Mouse (Mus musculus) gastrocnemius, postnatal 4 days (tissue): ENCODE results near the gene Espl1. TPM values are rescaled to one million over a fixed set of nuclear protein-coding genes. Genes with fewer than 3 reads are reported as not detected.

Source experiments
- DNase-seq, 2 experiments: peaks; one replicate each; pipeline ENCODE4 v3.0.0; 2021 to 2022; ENCODE audit warnings: low spot score in 2 of 2, mixed read lengths in 2 of 2
- long read RNA-seq, 2 experiments: library from polyadenylated mRNA; stranded (forward); transcript quantifications; one replicate each; pipeline ENCODE4 v2.0.0; 2021
- total RNA-seq, 2 experiments: library from RNA; stranded (reverse); gene quantifications; 2 replicates each; pipeline ENCODE4 v1.2.3; 2021

The Espl1 gene
- 10 to 100 TPM; 13.0 to 20.5 TPM for total RNA-seq
- long read RNA-seq, experiment 1, full-length matches to known transcripts, result 3 of 5 reads
- long read RNA-seq, experiment 1, partial matches to known transcripts, result 1 of 5 reads
- long read RNA-seq, experiment 1, other reads (novel, unspliced or antisense), result 1 of 5 reads
- long read RNA-seq, experiment 2, full-length matches to known transcripts, result 1 of 8 reads
- long read RNA-seq, experiment 2, partial matches to known transcripts, result 6 of 8 reads
- long read RNA-seq, experiment 2, other reads (novel, unspliced or antisense), result 1 of 8 reads

- peak; percentile 86 to 93 for DNase-seq
Observed at GRCm38 (mm10) chr15:102295633-102296367, at the start of gene Espl1. Gene Espl1, plus strand, starts transcription at chr15:102296266.

- peak; percentile 91 to 96 for DNase-seq
Observed at GRCm38 (mm10) chr15:102246866-102247251, 49.2 kb upstream of the Espl1 start.

- DNase-seq, result peak; percentile 70 to 83
Observed at GRCm38 (mm10) chr15:102247252-102248130, 48.6 kb upstream of the Espl1 start.

DNA sequence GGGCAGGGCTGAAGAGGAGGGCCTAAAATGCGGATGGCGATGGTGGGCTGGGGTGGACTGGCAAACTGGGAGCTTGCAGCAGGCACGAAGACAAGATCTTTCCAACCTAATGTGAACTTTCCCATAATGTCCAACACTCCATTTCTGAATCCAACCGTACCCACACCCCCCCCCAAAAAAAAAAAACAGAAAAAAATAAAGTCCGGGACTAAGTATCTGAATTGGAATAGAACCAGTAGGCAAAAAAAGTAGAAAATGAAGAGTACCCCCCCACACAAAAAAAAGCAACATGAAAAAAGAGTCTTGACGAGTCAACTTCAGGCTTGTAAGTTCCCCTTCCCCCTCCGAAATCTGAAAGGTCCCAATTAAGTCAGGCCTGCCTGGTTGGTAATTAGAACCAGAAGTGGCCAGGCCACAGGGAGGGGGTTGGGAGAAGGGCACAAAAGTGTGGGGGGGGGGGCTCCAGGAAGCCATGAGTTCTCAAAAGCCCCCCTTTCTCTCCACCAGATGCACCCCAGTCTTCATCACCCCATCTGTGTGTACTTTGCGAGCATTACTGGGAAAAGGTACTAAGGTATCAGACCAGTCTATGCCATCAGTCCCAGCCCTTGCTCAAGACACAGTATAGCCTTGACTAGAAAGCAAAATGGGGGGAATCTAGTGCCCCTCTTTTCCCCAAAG lies 47.8 kb upstream of the Espl1 start:
- no peak for DNase-seq

GRCm38 (mm10) chr15:102248812-102249191 lies 47.3 kb upstream of the Espl1 start:
- DNase-seq, result no peak

GRCm38 (mm10) chr15:102249251-102249691 lies 46.8 kb upstream of the Espl1 start:
- peak in 1 of 2 experiments; percentile 55 for DNase-seq

DNA sequence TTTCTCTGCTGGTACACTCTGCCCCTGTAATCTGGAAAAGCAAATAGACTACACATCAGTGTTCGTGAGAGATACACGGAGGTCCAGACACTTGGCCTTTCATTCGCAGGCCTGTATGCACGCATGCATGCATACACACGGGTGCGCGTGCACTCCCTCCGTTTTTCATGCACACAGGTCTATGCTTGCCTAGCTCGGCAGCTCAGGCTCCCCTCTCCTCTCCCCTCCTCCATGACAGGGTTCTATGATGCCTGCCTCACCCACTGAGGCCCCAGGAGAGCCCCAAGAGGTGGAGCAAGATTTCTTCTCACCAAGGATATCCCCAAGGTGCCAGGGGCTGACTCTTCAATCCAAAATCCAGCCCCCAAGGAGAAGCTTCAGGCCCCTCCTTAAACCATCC lies 46.1 kb upstream of the Espl1 start:
- no peak for DNase-seq

GRCm38 (mm10) chr15:102250521-102250920 lies 45.5 kb upstream of the Espl1 start:
- DNase-seq, result no peak

DNA sequence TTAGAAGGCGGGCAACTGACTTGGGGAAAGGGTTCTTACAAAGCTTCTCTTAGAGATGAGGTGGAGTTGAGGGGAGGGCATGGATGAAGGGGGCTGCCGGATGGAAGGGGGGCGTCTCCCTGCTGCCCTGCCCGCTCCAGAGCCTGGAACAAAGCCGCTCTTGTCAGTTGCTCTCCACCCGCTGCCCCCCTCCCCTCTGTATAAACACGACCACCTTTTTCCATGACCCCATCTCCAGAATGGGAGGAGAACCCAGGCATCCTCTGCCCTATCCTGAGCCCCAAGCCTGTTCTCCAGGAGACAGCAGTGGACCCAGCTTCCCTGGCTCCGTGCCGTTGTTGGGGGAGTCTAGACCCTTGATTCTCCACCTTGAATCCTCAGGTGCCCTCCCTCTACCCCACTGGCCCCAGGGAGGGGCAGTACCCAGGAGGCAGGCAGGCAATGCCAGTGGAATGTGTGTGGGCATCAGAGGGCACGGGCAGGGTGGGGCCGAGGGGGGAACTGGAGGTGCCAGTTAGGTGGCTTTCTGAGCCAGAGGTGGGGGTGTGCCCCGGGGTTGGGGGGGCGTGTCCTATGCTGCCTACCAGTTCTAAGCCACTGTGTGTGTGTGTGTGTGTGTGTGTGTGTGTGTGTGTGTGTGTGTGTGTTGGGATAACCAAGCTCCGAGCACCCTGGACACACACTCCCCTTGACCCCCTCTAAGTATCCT lies 40.4 kb upstream of the Espl1 start:
- no peak for DNase-seq

- DNase-seq, result no peak
Observed at GRCm38 (mm10) chr15:102256431-102257201, 39.5 kb upstream of the Espl1 start.

- peak in 1 of 2 experiments; percentile 43 for DNase-seq
Observed at GRCm38 (mm10) chr15:102257202-102258075, 38.6 kb upstream of the Espl1 start, which contains the start of gene Rarg. Gene Rarg, minus strand, starts transcription at chr15:102257517.

GRCm38 (mm10) chr15:102258076-102258470 lies 38.0 kb upstream of the Espl1 start:
- DNase-seq, result peak in 1 of 2 experiments; percentile 51

DNA sequence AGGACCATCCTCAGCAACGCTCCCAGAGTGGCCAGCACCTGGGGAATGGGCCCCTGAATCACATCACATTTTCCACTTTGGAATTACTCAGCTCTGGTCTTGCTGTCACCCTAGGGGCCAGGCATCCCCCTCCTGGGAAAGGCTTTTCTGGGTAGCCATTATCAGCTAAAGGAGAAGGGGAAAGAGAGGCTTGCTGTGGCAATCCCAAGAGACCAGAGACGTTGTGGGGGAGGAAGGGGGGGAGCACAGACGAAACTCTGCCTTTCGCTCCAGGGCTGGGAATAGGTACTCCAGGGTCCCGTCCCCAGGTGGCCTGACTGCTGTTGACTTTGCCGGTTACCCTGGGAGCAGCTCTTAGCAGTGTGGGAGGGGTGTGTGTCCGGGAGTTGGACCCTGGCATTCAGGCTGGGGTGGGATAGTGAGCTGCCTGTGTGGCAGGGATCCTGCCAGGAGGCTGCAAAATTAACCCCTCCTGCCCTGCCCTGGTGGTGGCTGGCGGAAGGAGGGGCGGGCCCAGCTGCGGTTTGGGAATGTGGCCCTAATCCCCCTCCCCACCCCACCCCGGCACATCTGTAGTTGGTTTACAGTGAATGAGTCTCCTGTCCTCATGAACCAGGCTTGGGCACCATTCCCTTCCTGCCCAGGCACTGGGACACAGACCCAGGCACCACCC lies 37.3 kb upstream of the Espl1 start:
- DNase-seq, result no peak

DNA sequence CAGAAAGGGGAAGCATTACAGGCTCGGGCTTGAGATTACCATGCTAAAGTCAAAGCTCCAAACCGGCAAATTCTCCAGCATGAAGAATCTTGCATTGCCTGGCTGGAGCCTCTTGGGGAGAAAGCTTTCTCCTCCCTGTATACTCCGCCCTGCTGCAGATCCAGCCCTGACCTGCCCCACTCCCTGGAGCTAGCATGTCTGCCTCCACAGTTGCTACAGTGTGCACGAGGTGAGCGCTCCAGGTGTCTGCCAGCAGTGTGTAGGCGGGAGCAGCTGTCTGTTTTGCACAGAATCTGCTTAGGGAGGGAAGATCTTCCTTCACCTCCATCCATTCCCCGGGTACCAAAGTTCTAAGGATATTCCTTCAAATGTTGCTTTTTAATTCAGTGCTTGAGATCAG lies 33.5 kb upstream of the Espl1 start:
- no peak for DNase-seq

DNA sequence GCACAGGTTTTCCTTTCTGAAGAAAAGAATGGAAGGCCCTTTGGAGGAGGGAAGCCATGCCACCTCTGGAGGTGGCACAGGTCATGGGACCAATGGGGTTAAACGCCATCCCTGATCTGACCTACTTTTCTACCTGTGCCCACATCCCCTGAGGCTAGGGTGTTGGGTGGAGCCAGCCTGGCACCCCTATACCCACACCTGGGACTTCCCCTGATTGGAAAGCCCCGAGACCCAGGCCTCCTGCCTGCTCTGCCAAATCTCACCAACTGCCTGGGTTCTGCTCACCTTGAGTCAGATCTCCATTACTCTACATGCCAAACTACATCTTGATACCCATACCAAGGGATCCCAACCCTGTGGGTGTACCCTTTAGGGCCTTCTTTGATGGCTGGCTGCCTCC lies 33.0 kb upstream of the Espl1 start:
- no peak for DNase-seq

- no peak for DNase-seq
Observed at GRCm38 (mm10) chr15:102265548-102265947, 30.5 kb upstream of the Espl1 start.

DNA sequence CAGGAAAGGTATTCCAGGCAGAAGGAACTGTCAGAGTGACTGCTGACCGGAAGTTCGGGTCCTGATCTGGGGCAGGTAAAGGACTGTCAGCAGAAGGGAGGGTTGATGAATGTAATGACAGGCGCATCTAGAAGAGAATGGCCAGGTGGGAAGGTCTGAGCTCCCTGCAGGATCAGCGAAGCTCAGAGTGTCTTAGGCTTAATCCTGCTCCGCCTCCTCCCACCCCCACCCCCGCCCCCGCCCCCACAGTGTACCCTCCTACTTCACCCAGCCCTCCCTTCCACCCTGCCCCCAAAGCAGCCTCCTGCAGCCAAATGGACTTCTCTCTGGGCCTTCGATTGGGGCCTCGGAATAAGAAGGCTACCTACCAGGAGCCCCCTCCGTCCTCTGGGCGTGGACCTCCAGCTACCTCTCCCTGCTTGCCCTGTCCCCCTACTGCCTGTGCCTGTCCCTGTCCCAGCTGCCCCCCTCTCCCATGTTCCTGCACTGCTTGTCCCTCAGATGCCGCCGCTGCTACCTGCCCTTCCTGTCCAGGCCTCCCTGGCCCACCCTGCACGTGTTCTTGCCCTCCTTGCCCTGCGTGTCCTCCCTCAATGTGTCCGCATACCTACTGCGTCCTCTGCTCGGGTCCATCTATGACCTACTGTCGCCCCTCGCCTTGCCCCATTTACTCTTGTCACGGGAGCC lies 25.6 kb upstream of the Espl1 start, which contains the start of gene Gm9918:
Gene Gm9918 (plus strand): TSS at position 290 of the 687 bp plus-strand sequence.
- DNase-seq, result no peak
